Mouse (Mus musculus): ENCODE data around the gene Sp9. TPM values are rescaled to one million over a fixed set of nuclear protein-coding genes. Genes with fewer than 3 reads are reported as not detected.
A peak's percentile ranks its signal among the peaks of the same experiment; 100 is the strongest.

The Sp9 gene
- polyA plus RNA-seq, 1 experiment from 2014 or later: not detected

DNA sequence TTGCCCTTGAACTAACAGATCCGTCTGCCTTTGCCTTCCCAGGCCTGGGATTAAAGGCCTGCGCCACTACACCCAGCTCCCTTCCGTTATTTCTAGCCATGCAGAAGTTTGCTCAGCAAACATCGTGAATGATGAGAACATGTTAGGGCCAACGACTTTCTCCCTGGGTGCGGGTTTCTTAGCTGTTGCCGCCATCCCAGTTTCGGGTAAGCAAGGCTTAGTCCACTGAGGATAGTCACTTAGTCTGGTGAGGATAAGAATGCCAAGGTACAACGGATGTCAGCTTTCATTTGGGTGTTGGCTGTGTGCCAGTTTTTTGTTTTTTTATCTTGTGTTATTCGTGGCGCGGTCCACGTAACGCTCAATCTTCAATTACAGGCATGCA, 41.4 kb downstream of the Sp9 start:
- Histone ChIP-seq H3K4me3 (ENCODE audit: low read depth, low read length) (peak overlapping the region; percentile 69), H3K27me3 (ENCODE audit: control insufficient read depth, insufficient read depth, low read length) (no peaks in the 10 kb centered on the region), H3K27ac (ENCODE audit: low read length) (no peak overlapping the region; the same call in 1 of the 2 replicates), H3K9ac (replicated peaks; ENCODE audit: low read depth, low read length) (peak overlapping the region; percentile 55; the same call in 1 of the 2 replicates), H3K9me3 (ENCODE audit: control insufficient read depth, low read depth, low read length) (no peaks in the 10 kb centered on the region), H3K4me2 (replicated peaks; ENCODE audit: low read depth, low read length) (peak overlapping the region; percentile 50), H3K4me1 (ENCODE audit: control insufficient read depth, insufficient read depth, low read length) (peaks cover 5% of the 10 kb centered on the region; the same call in 1 of the 2 replicates), H3K36me3 (ENCODE audit: control insufficient read depth, insufficient read depth, low read length) (peaks cover 10% of the 10 kb centered on the region; the same call in 1 of the 2 replicates)
- WGBS: 38% methylated on average over 14 of the region's 14 CpGs
- ATAC-seq (ENCODE audit: insufficient number of reproducible peaks, insufficient read depth, low FRiP score, low read depth): peak; percentile 30; the same call in 1 of the 2 replicates

DNA sequence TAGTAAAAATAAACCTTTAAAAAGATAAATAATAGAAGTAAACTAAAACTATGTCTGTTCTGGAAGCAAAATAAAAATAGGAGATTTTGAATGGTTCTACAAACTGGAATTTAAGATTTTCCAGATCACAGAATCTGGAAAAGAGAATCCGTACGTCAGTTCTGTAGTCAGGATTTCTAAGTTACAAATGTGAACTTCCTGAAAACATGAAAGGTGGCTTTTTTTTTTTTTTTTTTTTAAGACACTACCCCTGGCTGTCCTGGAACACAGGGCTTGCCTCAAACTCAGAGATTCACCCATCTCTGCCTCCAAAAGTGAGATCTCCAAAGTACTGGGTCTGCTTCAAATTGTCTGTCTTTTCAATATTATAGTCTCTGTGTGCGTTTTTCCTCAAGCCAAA, 42.6 kb downstream of the Sp9 start:
- ATAC-seq (ENCODE audit: insufficient number of reproducible peaks, insufficient read depth, low FRiP score, low read depth): no peak
- H3K9me3 ChIP-seq (ENCODE audit: control insufficient read depth, low read depth, low read length): no peaks in the 10 kb centered on the region
- no peaks in the 10 kb centered on the region for H3K27me3 ChIP-seq (ENCODE audit: control insufficient read depth, insufficient read depth, low read length)
- peaks cover 5% of the 10 kb centered on the region; the same call in 1 of the 2 replicates for H3K4me1 ChIP-seq (ENCODE audit: control insufficient read depth, insufficient read depth, low read length)
- H3K36me3 ChIP-seq (ENCODE audit: control insufficient read depth, insufficient read depth, low read length): peaks cover under 1% of the 10 kb centered on the region; the same call in 1 of the 2 replicates
- H3K4me2 ChIP-seq (replicated peaks; ENCODE audit: low read depth, low read length): no peak overlapping the region
- no peak overlapping the region for H3K27ac ChIP-seq (ENCODE audit: low read length)
- WGBS: 94% methylated on average over 3 of the region's 3 CpGs
- no peak overlapping the region for H3K4me3 ChIP-seq (ENCODE audit: low read depth, low read length)
- H3K9ac ChIP-seq (replicated peaks; ENCODE audit: low read depth, low read length): no peak overlapping the region

DNA sequence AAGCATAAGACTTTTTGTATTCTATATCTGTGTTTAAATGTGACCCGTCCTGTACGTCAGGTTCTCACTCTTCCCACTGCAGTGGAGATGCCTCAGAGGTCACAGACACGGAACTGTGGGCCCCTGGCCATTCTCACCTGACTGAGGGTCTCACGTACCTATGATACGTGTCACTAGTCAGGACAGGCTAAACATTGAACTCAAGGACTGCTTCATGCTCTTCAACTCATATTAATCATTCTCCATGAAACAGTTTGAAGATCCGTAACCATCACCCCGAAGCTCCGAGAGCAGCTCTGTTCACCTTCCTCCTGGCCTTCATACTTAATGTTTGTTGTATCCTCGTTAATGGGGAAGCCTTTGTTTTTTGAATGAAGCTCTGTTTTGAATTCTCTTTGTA, 45.7 kb downstream of the Sp9 start:
- no peak for ATAC-seq (ENCODE audit: insufficient number of reproducible peaks, insufficient read depth, low FRiP score, low read depth)
- Histone ChIP-seq H3K27me3 (ENCODE audit: control insufficient read depth, insufficient read depth, low read length) (no peaks in the 10 kb centered on the region), H3K36me3 (ENCODE audit: control insufficient read depth, insufficient read depth, low read length) (no peaks in the 10 kb centered on the region; the same call in 1 of the 2 replicates), H3K9me3 (ENCODE audit: control insufficient read depth, low read depth, low read length) (no peaks in the 10 kb centered on the region), H3K4me1 (ENCODE audit: control insufficient read depth, insufficient read depth, low read length) (0 out of 2 replicates have a peak, but pooled peaks cover 3% of the 10 kb centered on the region), H3K27ac (ENCODE audit: low read length) (no peak overlapping the region), H3K4me2 (replicated peaks; ENCODE audit: low read depth, low read length) (no peak overlapping the region), H3K4me3 (ENCODE audit: low read depth, low read length) (no peak overlapping the region), H3K9ac (replicated peaks; ENCODE audit: low read depth, low read length) (no peak overlapping the region)
- 92% methylated on average over 9 of the region's 9 CpGs for WGBS

DNA sequence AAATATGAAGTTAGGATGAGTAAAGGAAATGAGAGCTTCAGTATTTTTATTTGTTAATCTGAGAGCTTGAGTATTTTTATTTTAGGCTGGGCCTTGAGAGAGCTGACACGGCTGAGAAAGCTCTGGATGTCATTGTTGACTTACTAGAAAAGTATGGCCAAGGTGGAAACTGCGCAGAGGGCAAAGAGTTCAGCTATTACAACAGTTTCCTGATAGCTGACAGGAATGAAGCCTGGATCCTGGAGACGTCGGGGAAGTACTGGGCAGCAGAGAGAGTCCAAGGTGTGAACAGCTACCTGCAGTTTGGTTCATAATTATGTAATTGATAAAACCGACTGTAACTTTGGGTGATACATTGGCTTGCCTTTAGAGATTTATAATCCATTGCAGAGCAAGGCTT, 47.5 kb downstream of the Sp9 start:
- H3K27me3 ChIP-seq (ENCODE audit: control insufficient read depth, insufficient read depth, low read length): no peaks in the 10 kb centered on the region
- no peak overlapping the region for H3K4me3 ChIP-seq (ENCODE audit: low read depth, low read length)
- WGBS: 78% methylated on average over 5 of the region's 5 CpGs
- no peak for ATAC-seq (ENCODE audit: insufficient number of reproducible peaks, insufficient read depth, low FRiP score, low read depth)
- H3K36me3 ChIP-seq (ENCODE audit: control insufficient read depth, insufficient read depth, low read length): no peaks in the 10 kb centered on the region; the same call in 1 of the 2 replicates
- no peak overlapping the region for H3K9ac ChIP-seq (replicated peaks; ENCODE audit: low read depth, low read length)
- no peaks in the 10 kb centered on the region for H3K4me1 ChIP-seq (ENCODE audit: control insufficient read depth, insufficient read depth, low read length)
- no peaks in the 10 kb centered on the region for H3K9me3 ChIP-seq (ENCODE audit: control insufficient read depth, low read depth, low read length)
- no peak overlapping the region for H3K27ac ChIP-seq (ENCODE audit: low read length)
- H3K4me2 ChIP-seq (replicated peaks; ENCODE audit: low read depth, low read length): no peak overlapping the region

DNA sequence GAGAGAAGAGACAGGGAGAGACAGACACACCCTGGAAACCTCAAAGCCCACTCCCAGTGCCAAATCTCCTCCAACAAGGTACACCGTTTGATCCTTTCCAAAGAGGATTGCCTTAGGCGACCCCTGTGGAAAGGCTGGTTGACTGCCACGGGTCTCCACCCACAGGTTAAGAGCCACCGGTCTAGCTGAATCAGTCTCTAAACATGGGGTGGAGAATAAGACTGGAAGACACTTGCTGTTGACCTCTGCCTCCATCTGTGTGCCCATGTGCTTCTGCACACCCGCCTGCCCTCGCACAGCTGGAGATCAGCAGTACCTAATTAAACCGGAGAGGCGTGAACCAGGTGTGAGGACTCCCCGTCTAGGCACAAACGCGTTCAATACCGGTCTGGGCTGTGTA, 51.3 kb downstream of the Sp9 start:
- Histone ChIP-seq H3K4me1 (ENCODE audit: control insufficient read depth, insufficient read depth, low read length) (no peaks in the 10 kb centered on the region), H3K4me3 (ENCODE audit: low read depth, low read length) (no peak overlapping the region)

DNA sequence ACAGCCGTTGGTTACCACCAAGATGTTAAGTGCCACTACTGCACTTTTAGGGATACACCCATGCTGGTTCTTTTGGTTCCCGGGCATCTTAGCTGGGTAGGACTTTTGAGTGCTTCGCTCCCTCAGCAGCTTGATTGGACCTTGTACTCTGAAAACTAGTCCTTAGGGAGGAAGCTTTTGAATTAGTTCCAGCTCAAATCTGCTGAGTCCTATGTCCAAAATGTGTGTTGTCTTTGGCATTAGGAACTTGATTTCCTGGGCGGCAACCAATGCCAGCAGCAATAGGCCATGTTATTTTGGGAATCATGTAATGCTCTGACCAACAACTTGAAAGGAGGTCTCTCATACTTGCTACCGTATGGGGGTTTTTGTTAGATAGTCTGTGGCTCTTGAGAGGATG, 54.1 kb downstream of the Sp9 start:
- no peaks in the 10 kb centered on the region for H3K4me1 ChIP-seq (ENCODE audit: control insufficient read depth, insufficient read depth, low read length)
- no peaks in the 10 kb centered on the region for H3K9me3 ChIP-seq (ENCODE audit: control insufficient read depth, low read depth, low read length)
- no peak overlapping the region for H3K4me2 ChIP-seq (replicated peaks; ENCODE audit: low read depth, low read length)
- H3K27ac ChIP-seq (ENCODE audit: low read length): no peak overlapping the region
- ATAC-seq (ENCODE audit: insufficient number of reproducible peaks, insufficient read depth, low FRiP score, low read depth): no peak
- H3K36me3 ChIP-seq (ENCODE audit: control insufficient read depth, insufficient read depth, low read length): no peaks in the 10 kb centered on the region
- no peak overlapping the region for H3K4me3 ChIP-seq (ENCODE audit: low read depth, low read length)
- H3K9ac ChIP-seq (replicated peaks; ENCODE audit: low read depth, low read length): no peak overlapping the region
- no peaks in the 10 kb centered on the region for H3K27me3 ChIP-seq (ENCODE audit: control insufficient read depth, insufficient read depth, low read length)
- 93% methylated on average over 5 of the region's 5 CpGs for WGBS

More for the DNA sequence above, 51.3 kb downstream of the Sp9 start:
- H3K27me3 ChIP-seq (ENCODE audit: control insufficient read depth, insufficient read depth, low read length): no peaks in the 10 kb centered on the region
- ATAC-seq (ENCODE audit: insufficient number of reproducible peaks, insufficient read depth, low FRiP score, low read depth): no peak
- no peaks in the 10 kb centered on the region; the same call in 1 of the 2 replicates for H3K36me3 ChIP-seq (ENCODE audit: control insufficient read depth, insufficient read depth, low read length)
- H3K4me2 ChIP-seq (replicated peaks; ENCODE audit: low read depth, low read length): no peak overlapping the region
- H3K9me3 ChIP-seq (ENCODE audit: control insufficient read depth, low read depth, low read length): no peaks in the 10 kb centered on the region
- H3K9ac ChIP-seq (replicated peaks; ENCODE audit: low read depth, low read length): no peak overlapping the region
- no peak overlapping the region for H3K27ac ChIP-seq (ENCODE audit: low read length)
- WGBS: 63% methylated on average over 12 of the region's 12 CpGs

Other genes with a start within 250 kb of the Sp9 start
- 81.7 and 88.3 TPM in 2 replicates for gene Ola1, start 53.0 kb upstream of the Sp9 start, polyA plus RNA-seq (2014; fragmentation: Nextera tagmentation; extraction: Ambion mirVana)
- 10.6 and 11.7 TPM in 2 replicates for gene Scrn3, start 40.7 kb downstream of the Sp9 start, polyA plus RNA-seq (2014; fragmentation: Nextera tagmentation; extraction: Ambion mirVana)
- 28.1 and 29.6 TPM in 2 replicates for gene Cir1, start 40.8 kb downstream of the Sp9 start, polyA plus RNA-seq (2014; fragmentation: Nextera tagmentation; extraction: Ambion mirVana)
- 3.9 and 4.3 TPM in 2 replicates for gene Gpr155, start 114.6 kb downstream of the Sp9 start, polyA plus RNA-seq (2014; fragmentation: Nextera tagmentation; extraction: Ambion mirVana)